Comparison of ENCODE assay signal across 28 mouse cellular contexts in the genomic region with DNA sequence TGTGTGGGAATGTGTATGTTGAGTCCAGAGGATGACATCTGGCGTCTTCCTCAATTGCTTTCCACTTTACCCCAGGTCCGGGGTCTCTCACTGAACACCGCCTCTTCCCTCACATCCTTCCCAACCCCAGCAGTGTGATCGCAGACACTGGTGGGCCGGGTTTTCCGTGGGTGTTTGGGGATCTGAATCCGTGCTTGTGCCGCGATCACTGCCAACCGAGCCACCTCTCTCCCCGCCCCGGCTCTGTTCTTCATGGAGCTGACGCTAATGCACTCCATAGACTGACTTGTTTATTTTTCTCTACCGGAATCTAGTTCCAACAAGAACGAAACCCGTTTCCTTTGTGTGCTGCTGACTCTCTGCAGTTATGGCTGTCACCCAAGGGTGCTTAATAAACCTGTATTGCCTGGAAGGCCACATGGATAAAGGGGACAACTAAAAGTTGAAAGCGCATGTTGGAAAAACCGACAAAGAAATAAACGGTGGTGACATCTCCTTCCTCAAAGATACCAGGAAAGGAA. TPM values are rescaled to one million over a fixed set of nuclear protein-coding genes. Genes with fewer than 3 reads are reported as not detected.
DNase-seq lines count a peak whose midpoint lies in the region; ATAC-seq and TF ChIP-seq lines count a peak whose summit lies in the region.
"Had no signal": no experiment of that assay in that cellular context is flagged by ENCODE, and none has a peak within 500 bp of the region (broad histone marks: within the 10 kb centered on the region; RNA-seq: fewer than 3 reads in every experiment).

No protein-coding gene starts in this region.

- H3K27ac ChIP-seq in lung, postnatal 0 days (ENCODE audit: low read length) = no peak overlapping the region
- peak overlapping the region; percentile 84 for H3K27ac ChIP-seq in stomach, postnatal 0 days (replicated peaks)
- H3K27ac ChIP-seq: embryonic facial prominence, embryonic 13.5 days; forebrain, embryonic 15.5 days; gastrocnemius, adult 2 months; hindbrain, embryonic 12.5 days; hindbrain, embryonic 15.5 days had no signal

- no peak overlapping the region for H3K4me2 ChIP-seq in lung, postnatal 0 days (replicated peaks; ENCODE audit: low read depth, low read length)
- H3K4me2 ChIP-seq in stomach, postnatal 0 days (replicated peaks; ENCODE audit: low read depth) = no peak overlapping the region
- H3K4me2 ChIP-seq: embryonic facial prominence, embryonic 13.5 days; forebrain, embryonic 12.5 days; forebrain, embryonic 15.5 days; heart, embryonic 11.5 days; hindbrain, embryonic 12.5 days; hindbrain, embryonic 15.5 days had no signal

- ATAC-seq in lung, postnatal 0 days = no peak; the same call in 1 of the 2 replicates
- ATAC-seq in stomach, postnatal 0 days (ENCODE audit: low FRiP score, low TSS enrichment) = peak; percentile 63
- ATAC-seq: CD4-positive, CD25-positive, alpha-beta regulatory T cell, adult 4 months; forebrain, embryonic 15.5 days had no signal

- no peaks in the 10 kb centered on the region for H3K27me3 ChIP-seq in lung, postnatal 0 days (replicated peaks; ENCODE audit: insufficient read depth, low read length)
- H3K27me3 ChIP-seq in stomach, postnatal 0 days (ENCODE audit: control insufficient read depth, insufficient read depth, low read length) = no peaks in the 10 kb centered on the region
- H3K27me3 ChIP-seq: embryonic facial prominence, embryonic 13.5 days; forebrain, embryonic 12.5 days; forebrain, embryonic 15.5 days; hindbrain, embryonic 12.5 days; hindbrain, embryonic 15.5 days had no signal

- no peak overlapping the region for H3K9ac ChIP-seq in lung, postnatal 0 days (replicated peaks; ENCODE audit: low read depth)
- no peak overlapping the region for H3K9ac ChIP-seq in stomach, postnatal 0 days (ENCODE audit: low read length)
- H3K9ac ChIP-seq: embryonic facial prominence, embryonic 13.5 days; forebrain, embryonic 12.5 days; forebrain, embryonic 15.5 days; hindbrain, embryonic 12.5 days had no signal

- DNase-seq in lung, adult 18-20 months = peak; percentile 32 to 53
- DNase-seq in lung, postnatal 0 days (ENCODE audit: low spot score) = no peak
- peak; percentile 45 for DNase-seq in lung, postnatal 36 days
- DNase-seq in lung, postnatal 14 days = no peak
- DNase-seq in stomach, postnatal 0 days (ENCODE audit: low spot score) = peak; percentile 36
- DNase-seq in kidney, adult 18-20 months = no peak
- DNase-seq: adrenal gland, adult 2 months; adrenal gland, postnatal 14 days; cerebellum, adult 11-12 months; cerebellum, adult 8-10 months; cerebellum, postnatal 10 days; cerebellum, postnatal 36 days; embryo, embryonic 11 days; gastrocnemius, adult 2 months; gastrocnemius, postnatal 14 days had no signal

- no peaks in the 10 kb centered on the region for H3K4me1 ChIP-seq in lung, postnatal 0 days (ENCODE audit: insufficient read depth, low read depth, low read length)
- no peaks in the 10 kb centered on the region for H3K4me1 ChIP-seq in stomach, postnatal 0 days (replicated peaks; ENCODE audit: control insufficient read depth, insufficient read depth)
- H3K4me1 ChIP-seq: embryonic facial prominence, embryonic 10.5 days; embryonic facial prominence, embryonic 13.5 days; forebrain, embryonic 12.5 days; forebrain, embryonic 15.5 days; hindbrain, embryonic 12.5 days; hindbrain, embryonic 15.5 days had no signal

- TF ChIP-seq EP300 in lung, postnatal 0 days (IDR thresholded peaks at IDR 0.05) = no peak
- TF ChIP-seq EP300 in stomach, postnatal 0 days (optimal IDR thresholded peaks at IDR 0.05) = no peak

- no peak for TF ChIP-seq CTCF in lung, postnatal 0 days (IDR thresholded peaks at IDR 0.05)
- TF ChIP-seq CTCF in stomach, postnatal 0 days (IDR thresholded peaks at IDR 0.05; ENCODE audit: low read depth) = no peak

- WGBS in lung, postnatal 0 days = 57% methylated on average over 19 of the region's 19 CpGs
- WGBS in stomach, postnatal 0 days = 56% methylated on average over 19 of the region's 19 CpGs

- no peak overlapping the region for H3K4me3 ChIP-seq in lung, postnatal 0 days (ENCODE audit: low read depth, low read length)
- no peak overlapping the region for H3K4me3 ChIP-seq in stomach, postnatal 0 days (ENCODE audit: low read depth, low read length)
- H3K4me3 ChIP-seq: embryonic facial prominence, embryonic 10.5 days; embryonic facial prominence, embryonic 13.5 days; erythroblast, embryonic 14.5 days; forebrain, embryonic 12.5 days; forebrain, embryonic 15.5 days; gastrocnemius, adult 2 months; hindbrain, embryonic 12.5 days; hindbrain, embryonic 15.5 days had no signal

- no peaks in the 10 kb centered on the region for H3K9me3 ChIP-seq in lung, postnatal 0 days (ENCODE audit: low read length)
- no peaks in the 10 kb centered on the region for H3K9me3 ChIP-seq in stomach, postnatal 0 days (ENCODE audit: control insufficient read depth, low read length)
- H3K9me3 ChIP-seq: embryonic facial prominence, embryonic 10.5 days; embryonic facial prominence, embryonic 13.5 days; forebrain, embryonic 12.5 days; forebrain, embryonic 15.5 days; hindbrain, embryonic 12.5 days; hindbrain, embryonic 15.5 days had no signal

- H3K36me3 ChIP-seq in lung, postnatal 0 days (ENCODE audit: insufficient read depth, low read length) = peaks cover 20% of the 10 kb centered on the region; the same call in 1 of the 2 replicates
- peaks cover 8% of the 10 kb centered on the region for H3K36me3 ChIP-seq in stomach, postnatal 0 days (ENCODE audit: control insufficient read depth, insufficient read depth, low read length)

RNA-seq across cellular contexts. Expression of a gene that starts 9.3 kb away (rescaled TPM):
- 83.5 and 86.0 TPM in 2 replicates for polyA plus RNA-seq in lung, postnatal 0 days (2015; fragmentation: Nextera tagmentation; extraction: Ambion mirVana)
- polyA plus RNA-seq in stomach, postnatal 0 days (2015; fragmentation: Nextera tagmentation; extraction: Ambion mirVana) = 66.5 and 68.4 TPM in 2 replicates

RNA-seq across cellular contexts. Expression of a gene that starts 27.8 kb away (rescaled TPM):
- polyA plus RNA-seq in lung, postnatal 0 days (2015; fragmentation: Nextera tagmentation; extraction: Ambion mirVana) = 46.6 and 47.3 TPM in 2 replicates
- polyA plus RNA-seq in stomach, postnatal 0 days (2015; fragmentation: Nextera tagmentation; extraction: Ambion mirVana) = 64.9 and 65.7 TPM in 2 replicates

RNA-seq across cellular contexts. Expression of a gene that starts 34.2 kb away (rescaled TPM):
- not detected in 2 replicates for polyA plus RNA-seq in lung, postnatal 0 days (2015; fragmentation: Nextera tagmentation; extraction: Ambion mirVana)
- polyA plus RNA-seq in stomach, postnatal 0 days (2015; fragmentation: Nextera tagmentation; extraction: Ambion mirVana) = not detected in 2 replicates
- polyA plus RNA-seq: adrenal gland, adult 2 months; C2C12; CD4-positive, CD25-positive, alpha-beta regulatory T cell, adult 4 months; cortical plate, adult 2 months; embryonic facial prominence, embryonic 10.5 days; embryonic facial prominence, embryonic 13.5 days; erythroblast, embryonic 14.5 days; forebrain, embryonic 12.5 days; forebrain, embryonic 15.5 days; heart, embryonic 11.5 days; heart, embryonic 14.5 days; heart, postnatal 0 days; hindbrain, embryonic 12.5 days; hindbrain, embryonic 15.5 days had no signal

RNA-seq across cellular contexts. Expression of a gene that starts 49.5 kb away (rescaled TPM):
- 9.1 and 9.7 TPM in 2 replicates for polyA plus RNA-seq in lung, postnatal 0 days (2015; fragmentation: Nextera tagmentation; extraction: Ambion mirVana)
- polyA plus RNA-seq in stomach, postnatal 0 days (2015; fragmentation: Nextera tagmentation; extraction: Ambion mirVana) = 12.2 and 14.3 TPM in 2 replicates
- polyA plus RNA-seq: CD4-positive, CD25-positive, alpha-beta regulatory T cell, adult 4 months had no signal

Comparison
In these comparisons a context has a peak if more than half of its experiments do, and no peak if none do; other contexts are left out.
1. DNase-seq: peak in lung, adult 18-20 months (2 of 2), lung, postnatal 36 days (single experiment) and stomach, postnatal 0 days (single experiment); none in lung, postnatal 0 days (single experiment), lung, postnatal 14 days (single experiment) and kidney, adult 18-20 months (single experiment).